Mouse (Mus musculus) liver, adult 2 months (tissue): Measurements from ENCODE around the gene Chchd6.

ENCODE experiments used
- CTCF ChIP-seq: fragments of 200-500 bp; IDR thresholded peaks from 2 replicates; pipeline ENCODE4 v1.5.1; 2011; ENCODE audit warnings: low read depth, low read length, control low read depth
- POLR2A ChIP-seq: fragments of 200-500 bp; IDR thresholded peaks from 2 replicates; pipeline ENCODE4 v1.6.1; 2011; ENCODE audit warnings: low read length, control low read depth; ENCODE audit not compliant: insufficient read depth; ENCODE audit errors: extremely low read depth

- no peak for TF ChIP-seq CTCF
- TF ChIP-seq POLR2A, result no peak
Observed at GRCm38 (mm10) chr6:89399564-89399963, 195.9 kb downstream of the Chchd6 start.
